Mouse (Mus musculus): ENCODE data around the gene Olfr1240. TPM values are rescaled to one million over a fixed set of nuclear protein-coding genes. Genes with fewer than 3 reads are reported as not detected.

The Olfr1240 gene
- polyA plus RNA-seq (2015; fragmentation: Nextera tagmentation; extraction: Ambion mirVana): not detected in 2 replicates

DNA sequence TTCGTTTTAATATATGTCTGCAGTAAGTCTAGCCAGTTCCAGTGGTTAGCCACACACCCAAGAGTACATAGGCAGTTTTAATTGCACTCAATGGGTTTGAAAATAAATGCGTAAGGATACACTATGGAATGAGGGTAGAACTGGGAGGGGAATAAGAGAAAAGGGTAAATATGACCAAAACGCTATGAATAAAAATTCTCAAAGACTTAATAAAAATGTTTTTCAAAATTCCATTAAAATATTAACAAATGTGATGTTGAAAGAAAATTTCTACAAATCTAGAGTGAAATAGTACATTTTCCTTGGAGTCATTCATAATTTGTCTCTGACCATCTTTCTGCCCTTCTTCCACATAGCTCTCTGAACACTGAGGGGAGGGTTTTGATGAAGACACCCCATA lies at the start of gene Olfr1240:
TSS of gene Olfr1240 (minus strand) at position 101 of the 400 bp plus-strand sequence.
- Histone ChIP-seq H3K4me3 (no peak within 1 kb of the TSS), H3K27ac (no peak within 1 kb of the TSS), H3K9ac (no peak within 1 kb of the TSS), H3K4me1 (no peaks in the 10 kb centered on the region), H3K9me3 (replicated peaks) (no peaks in the 10 kb centered on the region), H3K36me3 (ENCODE audit: poor library complexity, severe bottlenecking) (no peaks in the 10 kb centered on the region), H3K27me3 (no peaks in the 10 kb centered on the region), H3K4me2 (no peak within 1 kb of the TSS)
- 86% methylated on average over 3 of the region's 3 CpGs for WGBS
- no peak for ATAC-seq

DNA sequence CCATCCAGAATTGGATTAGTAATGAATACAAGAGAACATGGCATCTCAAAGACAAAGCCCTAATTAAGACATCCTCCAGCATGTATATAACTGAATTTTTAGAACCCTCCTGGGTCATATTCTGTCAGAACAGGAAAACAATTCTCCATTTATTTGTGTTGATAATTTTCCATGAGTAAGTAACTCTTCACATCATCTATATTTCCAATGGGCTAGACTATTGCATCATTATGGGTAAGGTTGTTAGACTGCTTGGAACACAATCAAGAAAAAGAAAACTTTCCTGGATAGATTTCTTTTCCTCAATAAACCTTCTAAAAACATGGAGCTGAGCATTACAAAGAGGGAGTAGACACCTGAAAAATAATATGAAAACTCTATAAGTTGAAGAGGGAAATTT lies 44.2 kb upstream of the Olfr1240 start, which contains the start of gene Olfr1241:
TSS of gene Olfr1241 (minus strand) at position 101 of the 400 bp plus-strand sequence.
- Histone ChIP-seq H3K4me2 (no peak within 1 kb of the TSS), H3K27me3 (no peaks in the 10 kb centered on the region), H3K4me3 (no peak within 1 kb of the TSS), H3K36me3 (ENCODE audit: poor library complexity, severe bottlenecking) (no peaks in the 10 kb centered on the region), H3K27ac (no peak within 1 kb of the TSS), H3K9me3 (replicated peaks) (no peaks in the 10 kb centered on the region), H3K4me1 (no peaks in the 10 kb centered on the region), H3K9ac (no peak within 1 kb of the TSS)
- no peak for ATAC-seq

DNA sequence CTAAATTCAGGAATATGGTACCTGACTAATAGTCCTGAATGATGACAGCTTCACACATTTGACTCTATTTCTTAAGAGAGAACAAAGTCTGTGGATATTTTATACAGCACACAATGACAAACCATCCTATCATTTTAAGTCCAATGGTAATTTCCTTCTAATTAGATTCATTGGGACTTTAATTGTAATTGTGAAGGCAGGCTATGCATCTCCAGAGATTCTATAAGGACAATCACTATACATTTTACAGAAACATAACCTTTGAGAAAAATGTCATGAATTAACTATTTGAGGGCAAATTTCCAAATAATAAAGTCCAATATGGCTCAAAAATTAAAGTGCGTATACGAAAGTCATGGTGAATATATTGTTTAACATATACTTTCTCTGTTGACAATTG lies 22.5 kb downstream of the Olfr1240 start, which contains the start of gene Olfr1239:
TSS of gene Olfr1239 (minus strand) at position 101 of the 400 bp plus-strand sequence.
- no peak within 1 kb of the TSS for H3K4me2 ChIP-seq
- H3K9me3 ChIP-seq (replicated peaks): no peaks in the 10 kb centered on the region
- no peaks in the 10 kb centered on the region for H3K36me3 ChIP-seq (ENCODE audit: poor library complexity, severe bottlenecking)
- no peak for ATAC-seq
- no peak within 1 kb of the TSS for H3K9ac ChIP-seq
- 97% methylated on average over 2 of the region's 2 CpGs for WGBS
- no peaks in the 10 kb centered on the region for H3K4me1 ChIP-seq
- H3K27ac ChIP-seq: no peak within 1 kb of the TSS
- H3K4me3 ChIP-seq: no peak within 1 kb of the TSS
- H3K27me3 ChIP-seq: no peaks in the 10 kb centered on the region

DNA sequence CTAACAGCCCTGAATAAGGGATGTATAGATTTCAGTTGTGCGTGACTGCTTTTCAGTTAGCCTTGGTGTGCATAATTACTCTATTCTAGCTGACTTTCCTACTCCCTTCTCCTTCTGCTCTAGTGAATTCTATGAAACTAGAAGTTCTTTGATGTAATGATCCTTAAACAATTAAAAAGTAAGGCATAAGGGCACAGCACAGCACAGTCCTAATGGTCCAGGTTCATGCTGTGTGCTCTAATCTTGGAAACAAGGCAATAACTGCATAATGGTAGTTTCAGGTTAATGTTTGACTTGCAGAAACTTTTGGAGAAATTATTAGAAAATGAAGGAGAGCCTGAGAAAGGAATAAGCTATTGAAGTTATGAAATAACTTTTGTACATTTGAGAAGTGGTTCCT lies 28.2 kb downstream of the Olfr1240 start:
- Histone ChIP-seq H3K9me3 (replicated peaks) (no peaks in the 10 kb centered on the region), H3K4me2 (no peak overlapping the region), H3K27ac (no peak overlapping the region), H3K27me3 (no peaks in the 10 kb centered on the region), H3K9ac (no peak overlapping the region), H3K36me3 (ENCODE audit: poor library complexity, severe bottlenecking) (no peaks in the 10 kb centered on the region), H3K4me3 (no peak overlapping the region), H3K4me1 (no peaks in the 10 kb centered on the region)
- no peak for ATAC-seq
- WGBS: 63% methylated on average over 1 of the region's 1 CpGs

DNA sequence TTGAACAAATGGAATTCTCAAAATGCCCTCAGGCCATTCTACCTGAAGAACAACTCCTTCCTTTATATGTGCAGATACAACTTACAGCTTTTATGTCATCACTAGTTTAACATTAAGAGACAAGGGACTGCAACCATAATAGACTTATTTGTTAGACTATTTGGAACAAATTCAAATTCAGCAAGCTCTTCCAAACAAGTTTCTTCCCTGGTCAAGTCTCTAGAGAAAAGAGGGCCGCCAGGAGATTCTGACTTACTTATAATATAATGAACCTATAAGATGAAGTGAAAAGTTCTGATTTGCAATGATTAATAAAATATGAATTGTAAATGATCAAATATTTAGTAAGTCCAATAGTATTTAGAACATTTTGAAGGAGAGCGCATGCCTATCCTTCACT lies 33.2 kb downstream of the Olfr1240 start, which contains the start of gene Olfr1238:
TSS of gene Olfr1238 (minus strand) at position 101 of the 400 bp plus-strand sequence.
- Histone ChIP-seq H3K9ac (no peak within 1 kb of the TSS), H3K36me3 (ENCODE audit: poor library complexity, severe bottlenecking) (no peaks in the 10 kb centered on the region), H3K27me3 (no peaks in the 10 kb centered on the region), H3K4me2 (no peak within 1 kb of the TSS), H3K4me1 (no peaks in the 10 kb centered on the region), H3K4me3 (no peak within 1 kb of the TSS), H3K9me3 (replicated peaks) (no peaks in the 10 kb centered on the region), H3K27ac (no peak within 1 kb of the TSS)
- WGBS: 92% methylated on average over 2 of the region's 2 CpGs
- no peak for ATAC-seq

DNA sequence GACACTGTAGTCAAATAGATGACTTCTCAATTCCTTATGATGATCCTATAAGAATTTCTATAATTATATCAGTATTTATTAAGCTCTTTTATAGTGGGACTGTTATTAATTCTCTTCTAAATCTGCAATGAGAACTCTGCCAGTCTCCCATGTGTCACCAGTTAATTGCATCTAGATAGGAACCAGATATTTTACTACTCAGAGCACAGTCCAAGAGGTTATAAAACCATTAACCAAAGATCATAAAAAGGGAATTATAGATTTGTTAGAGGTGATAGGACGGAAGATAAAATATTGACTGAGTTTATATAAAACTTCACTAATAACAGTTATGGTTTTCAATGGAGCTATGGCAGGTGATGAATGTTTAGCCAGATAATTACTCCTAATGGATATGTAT lies 41.9 kb downstream of the Olfr1240 start:
- H3K4me1 ChIP-seq: no peaks in the 10 kb centered on the region
- H3K9ac ChIP-seq: no peak overlapping the region
- H3K36me3 ChIP-seq (ENCODE audit: poor library complexity, severe bottlenecking): no peaks in the 10 kb centered on the region
- no peak for ATAC-seq
- no peaks in the 10 kb centered on the region for H3K27me3 ChIP-seq
- 84% methylated on average over 1 of the region's 1 CpGs for WGBS
- no peak overlapping the region for H3K4me2 ChIP-seq
- no peak overlapping the region for H3K4me3 ChIP-seq
- H3K9me3 ChIP-seq (replicated peaks): no peaks in the 10 kb centered on the region
- no peak overlapping the region for H3K27ac ChIP-seq

Other genes with a start within 250 kb of the Olfr1240 start
- not detected in 2 replicates for gene Olfr1226, start 243.0 kb downstream of the Olfr1240 start, polyA plus RNA-seq (2015; fragmentation: Nextera tagmentation; extraction: Ambion mirVana)
- not detected in 2 replicates for gene Olfr1228, start 188.9 kb downstream of the Olfr1240 start, polyA plus RNA-seq (2015; fragmentation: Nextera tagmentation; extraction: Ambion mirVana)
- gene Olfr1229, start 155.0 kb downstream of the Olfr1240 start, polyA plus RNA-seq (2015; fragmentation: Nextera tagmentation; extraction: Ambion mirVana): not detected in 2 replicates
- gene Olfr1230, start 145.7 kb downstream of the Olfr1240 start, polyA plus RNA-seq (2015; fragmentation: Nextera tagmentation; extraction: Ambion mirVana): not detected in 2 replicates
- gene Olfr1231, start 135.9 kb downstream of the Olfr1240 start, polyA plus RNA-seq (2015; fragmentation: Nextera tagmentation; extraction: Ambion mirVana): not detected in 2 replicates
- not detected in 2 replicates for gene Olfr1232, start 113.3 kb downstream of the Olfr1240 start, polyA plus RNA-seq (2015; fragmentation: Nextera tagmentation; extraction: Ambion mirVana)
- gene Olfr1233, start 100.6 kb downstream of the Olfr1240 start, polyA plus RNA-seq (2015; fragmentation: Nextera tagmentation; extraction: Ambion mirVana): not detected in 2 replicates
- gene Olfr1234, start 78.1 kb downstream of the Olfr1240 start, polyA plus RNA-seq (2015; fragmentation: Nextera tagmentation; extraction: Ambion mirVana): not detected in 2 replicates
- not detected in 2 replicates for gene Olfr1238, start 33.3 kb downstream of the Olfr1240 start, polyA plus RNA-seq (2015; fragmentation: Nextera tagmentation; extraction: Ambion mirVana)
- gene Olfr1239, start 22.6 kb downstream of the Olfr1240 start, polyA plus RNA-seq (2015; fragmentation: Nextera tagmentation; extraction: Ambion mirVana): not detected in 2 replicates
- gene Olfr1241, start 44.1 kb upstream of the Olfr1240 start, polyA plus RNA-seq (2015; fragmentation: Nextera tagmentation; extraction: Ambion mirVana): not detected in 2 replicates
- gene Olfr1242, start 55.3 kb upstream of the Olfr1240 start, polyA plus RNA-seq (2015; fragmentation: Nextera tagmentation; extraction: Ambion mirVana): not detected in 2 replicates
- not detected in 2 replicates for gene Olfr1243, start 88.5 kb upstream of the Olfr1240 start, polyA plus RNA-seq (2015; fragmentation: Nextera tagmentation; extraction: Ambion mirVana)
- not detected in 2 replicates for gene Olfr1245, start 135.4 kb upstream of the Olfr1240 start, polyA plus RNA-seq (2015; fragmentation: Nextera tagmentation; extraction: Ambion mirVana)
- gene Olfr1246, start 150.2 kb upstream of the Olfr1240 start, polyA plus RNA-seq (2015; fragmentation: Nextera tagmentation; extraction: Ambion mirVana): not detected in 2 replicates
- not detected in 2 replicates for gene Olfr1247, start 171.1 kb upstream of the Olfr1240 start, polyA plus RNA-seq (2015; fragmentation: Nextera tagmentation; extraction: Ambion mirVana)
- not detected in 2 replicates for gene Olfr1248, start 175.2 kb upstream of the Olfr1240 start, polyA plus RNA-seq (2015; fragmentation: Nextera tagmentation; extraction: Ambion mirVana)
- not detected in 2 replicates for gene Olfr1249, start 192.0 kb upstream of the Olfr1240 start, polyA plus RNA-seq (2015; fragmentation: Nextera tagmentation; extraction: Ambion mirVana)
- gene Olfr1250, start 218.5 kb upstream of the Olfr1240 start, polyA plus RNA-seq (2015; fragmentation: Nextera tagmentation; extraction: Ambion mirVana): not detected in 2 replicates
- not detected in 2 replicates for gene Olfr1251, start 228.9 kb upstream of the Olfr1240 start, polyA plus RNA-seq (2015; fragmentation: Nextera tagmentation; extraction: Ambion mirVana)